Mouse (Mus musculus) gastrocnemius, adult 8-10 months (tissue): Measurements from ENCODE around the gene A830005F24Rik. TPM values are rescaled to one million over a fixed set of nuclear protein-coding genes. Genes with fewer than 3 reads are reported as not detected.

Experiments used
- DNase-seq, 2 experiments: peaks; one replicate each; pipeline ENCODE4 v3.0.0; 2022; ENCODE audit warnings: low spot score in 2 of 2
- microRNA-seq: library from miRNA; unstranded; fragments of <30 nt; microRNA quantifications from one replicate; pipeline ENCODE4 v1.2.0, GENCODE M21; 2022
- total RNA-seq, 4 experiments: library from RNA; stranded (reverse); gene quantifications; 2 replicates each; pipeline ENCODE4 v1.2.4; 2022

The A830005F24Rik gene
- total RNA-seq, 4 experiments from 2014 or later = 0.44 TPM; not detected in 3

GRCm38 (mm10) chr13:48544867-48545266, 31.5 kb downstream of the A830005F24Rik start:
- DNase-seq = no peak

DNA sequence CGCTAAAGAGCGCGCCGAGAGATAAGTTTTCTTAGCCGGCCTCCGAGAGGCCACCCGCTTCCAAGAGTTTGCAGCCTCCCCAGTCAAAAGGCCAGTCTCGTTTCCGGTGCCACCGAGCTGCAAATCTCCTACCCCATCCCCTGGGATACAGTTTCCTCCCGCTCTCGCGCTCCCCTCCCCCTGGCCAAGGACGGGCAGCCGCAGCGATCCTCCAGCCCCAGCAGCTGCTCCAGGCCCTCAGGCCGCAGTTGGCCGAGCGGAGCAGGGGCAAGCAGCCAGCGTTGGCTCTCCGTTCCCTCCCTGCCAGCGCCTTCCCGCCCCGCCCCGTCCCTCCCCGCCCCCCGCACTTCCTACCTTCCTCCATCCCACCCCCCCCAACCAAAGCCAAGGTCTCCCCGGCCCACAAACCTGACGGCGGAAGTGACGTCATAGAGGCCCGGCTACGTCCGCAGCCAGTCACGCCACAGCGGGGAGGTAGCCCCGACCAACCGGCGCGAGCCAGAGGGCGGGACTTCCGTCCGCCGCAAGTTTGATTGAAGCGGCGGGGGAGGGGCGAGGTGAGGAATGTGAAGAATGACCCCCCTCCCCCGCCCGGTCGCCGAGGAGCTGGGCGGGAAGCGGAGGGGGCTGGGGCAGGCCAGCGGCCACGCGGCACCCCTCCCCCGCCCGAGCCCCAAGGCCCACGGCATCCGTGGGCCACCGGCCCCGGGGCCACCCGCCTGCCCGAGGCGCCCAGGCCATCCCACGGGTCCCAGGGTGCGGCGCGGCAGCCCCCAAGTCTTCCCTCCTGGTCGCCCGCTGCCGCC, 32.3 kb downstream of the A830005F24Rik start:
- DNase-seq = peak; percentile 94 to 97

DNA sequence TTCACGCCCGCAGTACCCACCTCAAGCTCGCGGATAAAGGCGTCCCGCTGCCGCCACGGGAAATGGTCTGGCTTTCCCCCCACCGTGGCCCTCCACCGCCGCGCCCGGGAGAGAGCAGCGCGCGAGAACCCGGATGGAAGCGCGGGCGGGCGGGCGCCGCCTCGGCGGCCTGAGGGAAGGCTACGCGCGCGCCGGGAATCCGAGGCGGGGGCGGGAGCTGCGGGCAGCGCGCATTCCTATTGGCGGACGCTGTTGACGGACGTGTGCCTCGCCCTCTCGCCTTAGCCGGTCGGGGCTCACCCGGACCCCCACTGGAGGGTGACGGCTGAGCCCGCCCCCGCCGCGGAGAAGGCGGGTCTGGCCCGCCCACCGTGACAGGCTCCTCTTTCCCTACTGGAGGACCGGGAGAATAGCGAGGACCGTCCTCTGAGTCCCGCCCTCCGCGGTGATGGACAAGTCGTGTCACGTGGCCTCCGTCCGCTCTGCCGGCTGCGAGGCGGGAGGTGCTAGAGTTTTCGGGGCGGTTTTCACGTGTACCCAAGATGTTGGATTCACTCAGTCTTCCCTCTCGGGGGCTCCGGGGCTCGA, 33.1 kb downstream of the A830005F24Rik start:
- DNase-seq = peak; percentile 100

GRCm38 (mm10) chr13:48547623-48548022, 34.3 kb downstream of the A830005F24Rik start:
- DNase-seq = no peak

GRCm38 (mm10) chr13:48548296-48548695, 34.9 kb downstream of the A830005F24Rik start:
- no peak for DNase-seq

- DNase-seq = peak; percentile 85 to 93
Measured at GRCm38 (mm10) chr13:48552181-48553090, 39.1 kb downstream of the A830005F24Rik start.

DNA sequence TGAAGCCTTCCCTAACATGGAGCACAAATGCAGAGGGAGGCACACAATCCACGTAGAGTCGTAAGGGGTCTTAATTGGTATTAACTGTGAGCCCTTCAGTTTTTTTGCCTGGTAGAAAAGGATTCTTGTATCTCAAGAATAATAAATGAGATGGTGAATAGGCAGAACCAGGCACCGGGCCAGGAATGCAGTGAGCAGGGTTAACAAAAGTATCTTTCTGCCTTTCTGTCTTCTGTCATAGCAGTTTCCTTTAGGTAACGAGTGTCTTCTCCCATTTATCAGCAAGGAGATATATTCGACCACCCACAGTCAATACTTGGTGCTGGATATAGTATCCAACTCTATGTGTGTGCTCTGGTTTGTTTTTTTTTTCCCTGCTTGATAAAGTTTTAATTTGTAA, 40.1 kb downstream of the A830005F24Rik start:
- DNase-seq = no peak

DNA sequence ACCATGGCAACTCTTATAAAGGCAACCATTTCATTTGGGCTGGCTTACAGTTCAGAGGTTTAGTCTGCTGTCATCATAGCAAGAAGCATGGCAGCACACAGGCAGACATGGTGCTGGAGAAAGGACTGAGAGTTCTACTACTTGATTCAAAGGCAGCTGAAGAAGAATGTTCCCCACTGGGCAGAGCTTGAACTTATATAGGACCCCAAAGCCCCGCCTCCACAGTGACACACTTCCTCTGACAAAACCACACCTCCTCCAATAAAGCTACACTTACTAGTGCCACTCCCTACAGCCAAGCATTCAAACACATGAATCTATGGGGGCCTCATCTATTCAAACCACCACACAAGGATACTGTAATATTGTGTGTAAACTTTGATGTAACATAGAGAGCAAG, 41.2 kb downstream of the A830005F24Rik start:
- no peak for DNase-seq

GRCm38 (mm10) chr13:48555976-48556375, 42.6 kb downstream of the A830005F24Rik start:
- DNase-seq = no peak

DNA sequence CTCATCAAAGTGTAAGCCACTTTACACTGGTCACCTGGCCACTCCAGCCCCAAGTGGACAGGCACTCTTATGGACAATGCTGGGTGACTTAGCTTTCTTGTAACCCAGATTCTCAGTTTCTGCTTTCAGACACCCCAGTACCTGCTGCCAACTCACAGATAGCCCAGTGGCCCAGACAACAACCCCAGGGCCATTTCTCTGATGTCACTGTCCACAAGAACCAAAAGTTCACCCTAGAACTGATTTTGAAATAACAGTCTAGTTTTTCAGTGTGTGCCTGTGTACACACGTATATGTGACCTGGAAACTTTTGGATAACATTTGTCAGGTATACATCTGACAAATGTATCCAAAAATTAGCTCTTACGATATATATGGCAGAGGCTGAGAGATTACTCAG, 48.1 kb downstream of the A830005F24Rik start:
- no peak for DNase-seq

DNA sequence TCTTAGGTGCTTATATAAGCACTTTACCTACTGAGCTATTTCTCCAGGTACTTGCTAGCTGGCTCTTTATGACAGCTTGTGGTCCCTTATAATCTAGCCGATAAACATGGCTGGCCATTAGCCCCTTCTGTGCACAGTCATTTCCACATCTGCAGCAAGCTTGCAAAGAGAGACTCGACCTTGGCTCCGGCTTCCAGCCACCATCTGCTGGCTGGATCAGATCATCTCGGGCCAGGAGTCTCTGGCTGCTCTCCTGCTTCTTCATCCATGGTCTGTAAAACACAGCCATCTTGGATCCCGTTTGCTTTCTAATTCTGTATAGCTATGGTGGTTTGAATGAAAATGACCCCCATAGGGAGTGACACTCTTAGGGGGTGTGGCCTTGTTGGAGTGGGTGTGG, 49.0 kb downstream of the A830005F24Rik start:
- peak in 1 of 2 experiments; percentile 28 for DNase-seq

Small RNA genes lying within 50 kb of the gene (microRNA-seq; reads per million reads assigned to microRNA genes)
- gene Gm24111 (not detected), gene Mirlet7a-1 (312 reads per million, percentile 68 among the genes with 10 or more reads in this experiment), gene Mirlet7d (80,916 reads per million, percentile 99 among the genes with 10 or more reads in this experiment), gene Mirlet7f-1 (not detected)

Other genes starting within 250 kb of the A830005F24Rik start
- 1 to 10 TPM; 3.0 to 3.9 (median 3.7) TPM for gene Zfp169, start 119 bp upstream of the A830005F24Rik start, total RNA-seq
- 1 to 10 TPM; 2.6 to 3.4 (median 3.0) TPM for gene Ptpdc1, start 112.1 kb downstream of the A830005F24Rik start, total RNA-seq
- not detected for gene Barx1, start 149.4 kb downstream of the A830005F24Rik start, total RNA-seq